Mouse (Mus musculus): Measurements from ENCODE around the gene Aicda.

DNA sequence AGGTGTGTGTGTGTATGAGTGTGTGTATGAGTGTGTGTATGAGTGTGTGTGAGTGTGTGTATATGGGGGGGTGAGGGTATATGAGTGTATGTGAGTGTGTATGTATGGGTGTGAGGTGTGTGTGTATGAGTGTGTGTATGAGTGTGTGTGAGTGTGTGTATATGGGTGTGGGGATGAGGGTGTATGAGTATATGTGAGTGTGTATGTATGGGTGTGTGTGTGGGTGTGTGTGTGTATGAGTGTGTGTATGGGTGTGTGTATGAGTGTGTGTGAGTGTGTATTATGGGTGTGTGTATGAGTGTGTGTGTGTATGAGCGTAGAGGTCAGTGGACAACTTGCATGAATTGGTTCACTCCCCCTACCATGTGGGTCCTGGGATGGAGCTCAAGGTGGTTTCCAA, 8.9 kb upstream of the Aicda start:
- TF ChIP-seq CTCF (conservative IDR thresholded peaks at IDR 0.05 in 1 of 2, IDR thresholded peaks at IDR 0.05 in 1 of 2; ENCODE audit: low read depth in 2 of 2, low read length in 2 of 2) (no peak), POLR2A (IDR thresholded peaks at IDR 0.05; ENCODE audit: low read depth, low read length) (no peak), EP300 (IDR thresholded peaks at IDR 0.05; ENCODE audit: low read length) (no peak), BHLHE40 (IDR thresholded peaks at IDR 0.05; ENCODE audit: low read depth, low read length) (no peak), CHD2 (IDR thresholded peaks at IDR 0.05; ENCODE audit: low read length) (no peak), ZMIZ1 (IDR thresholded peaks at IDR 0.05; ENCODE audit: low read depth, low read length) (no peak), MAFK (IDR thresholded peaks at IDR 0.05; ENCODE audit: insufficient replicate concordance, low read length) (no peak), NRF1 (IDR thresholded peaks at IDR 0.05; ENCODE audit: low read depth, low read length) (no peak)

Data from CH12.LX (cell line).